Mouse (Mus musculus): Measurements from ENCODE around the gene Immp2l. TPM values are rescaled to one million over a fixed set of nuclear protein-coding genes. Genes with fewer than 3 reads are reported as not detected.

Gene Immp2l
- polyA plus RNA-seq, 1 experiment from 2014 or later: 16.6 TPM

DNA sequence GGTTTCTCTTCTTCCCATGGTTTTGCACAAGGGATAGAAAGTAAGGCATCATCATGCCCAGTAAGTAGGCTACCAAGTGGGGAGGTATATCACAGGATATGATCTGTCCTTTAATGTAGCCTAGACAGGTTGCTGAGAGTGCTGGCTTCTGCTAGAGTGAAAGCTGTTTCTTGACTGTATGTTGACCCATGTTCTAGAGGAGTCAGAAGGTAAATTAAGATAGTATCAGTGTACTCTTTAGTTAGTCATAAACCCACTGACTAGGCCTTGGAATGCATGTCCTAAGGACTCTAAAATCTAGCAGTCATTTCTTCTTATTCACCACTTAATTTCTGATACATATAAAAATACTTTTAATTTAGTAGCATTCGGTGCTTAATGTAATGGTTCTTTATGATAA is 377.2 kb downstream of the Immp2l start:
- no peak overlapping the region for H3K4me3 ChIP-seq
- 95% methylated on average over 1 of the region's 1 CpGs for WGBS
- no peak overlapping the region for H3K9ac ChIP-seq
- no peak for ATAC-seq (ENCODE audit: insufficient number of reproducible peaks, insufficient read depth, low FRiP score, low TSS enrichment, low read depth)
- no peak overlapping the region for H3K27ac ChIP-seq
- no peaks in the 10 kb centered on the region for H3K36me3 ChIP-seq
- no peaks in the 10 kb centered on the region for H3K27me3 ChIP-seq
- H3K9me3 ChIP-seq: no peaks in the 10 kb centered on the region
- no peak overlapping the region for H3K4me2 ChIP-seq
- no peaks in the 10 kb centered on the region for H3K4me1 ChIP-seq

DNA sequence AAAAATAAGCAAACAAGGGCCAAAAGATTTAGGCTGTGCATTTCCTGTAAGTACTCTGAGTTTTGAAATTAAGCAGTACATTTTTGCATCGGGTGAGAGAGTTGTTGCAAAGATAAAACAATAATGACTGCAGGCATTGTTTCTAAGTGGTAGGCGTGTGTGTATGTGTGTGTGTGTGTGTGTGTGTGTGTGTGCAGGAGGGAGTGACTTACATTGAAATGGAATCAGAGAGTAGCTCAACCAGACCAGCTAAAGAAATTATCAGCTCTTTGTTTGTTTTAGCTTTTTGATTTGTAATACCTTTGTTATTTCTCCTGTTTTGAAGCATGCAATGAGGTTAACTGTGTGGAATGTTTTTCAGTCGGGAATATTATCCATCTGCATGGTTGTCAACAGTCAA is 378.0 kb downstream of the Immp2l start:
- Histone ChIP-seq H3K27ac (no peak overlapping the region), H3K9me3 (no peaks in the 10 kb centered on the region), H3K9ac (no peak overlapping the region), H3K36me3 (no peaks in the 10 kb centered on the region), H3K4me3 (no peak overlapping the region), H3K27me3 (no peaks in the 10 kb centered on the region), H3K4me1 (no peaks in the 10 kb centered on the region), H3K4me2 (no peak overlapping the region)
- WGBS: 51% methylated on average over 3 of the region's 3 CpGs
- ATAC-seq (ENCODE audit: insufficient number of reproducible peaks, insufficient read depth, low FRiP score, low TSS enrichment, low read depth): no peak

DNA sequence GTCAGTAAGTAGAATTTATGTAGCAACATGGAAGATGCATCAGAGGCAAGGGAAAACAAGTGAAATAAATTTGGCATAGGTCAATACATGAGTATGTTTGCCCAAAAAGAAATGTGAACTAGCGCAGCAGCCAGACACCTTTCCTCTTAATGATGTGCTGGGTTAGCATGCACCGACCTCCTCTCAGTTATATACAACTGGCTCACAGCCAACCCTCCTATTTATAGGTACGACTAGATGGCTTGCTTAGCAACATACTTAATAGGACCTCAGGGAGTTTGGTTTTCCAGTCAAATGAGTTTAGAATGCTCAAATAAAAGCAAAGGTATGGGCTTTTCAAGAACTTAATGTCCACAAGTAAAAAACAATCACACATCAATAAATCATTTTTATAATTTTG is 385.5 kb downstream of the Immp2l start:
- Histone ChIP-seq H3K9me3 (no peaks in the 10 kb centered on the region), H3K27ac (no peak overlapping the region), H3K9ac (no peak overlapping the region), H3K4me2 (no peak overlapping the region), H3K4me1 (no peaks in the 10 kb centered on the region), H3K36me3 (no peaks in the 10 kb centered on the region), H3K4me3 (no peak overlapping the region), H3K27me3 (no peaks in the 10 kb centered on the region)
- WGBS: 47% methylated on average over 3 of the region's 3 CpGs
- ATAC-seq (ENCODE audit: insufficient number of reproducible peaks, insufficient read depth, low FRiP score, low TSS enrichment, low read depth): no peak

DNA sequence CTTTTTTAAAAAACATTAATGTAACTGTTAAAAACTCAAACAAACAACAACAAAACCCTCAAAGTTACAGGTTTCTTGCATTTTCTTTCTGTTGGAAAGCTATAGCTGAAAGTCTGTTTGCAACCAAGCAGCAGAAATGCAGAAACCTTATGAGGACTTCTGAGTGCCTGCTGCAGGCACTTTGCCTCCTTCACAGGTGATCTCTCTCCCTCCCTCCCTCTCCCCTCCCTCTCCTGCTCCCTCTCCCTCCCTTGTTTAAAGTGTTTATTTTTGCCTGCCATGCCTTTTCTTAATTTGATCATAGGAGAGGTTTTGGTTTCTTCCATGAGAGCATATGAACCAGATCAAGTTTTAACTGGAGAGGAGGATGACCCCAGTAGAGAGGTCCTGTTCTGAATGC is 392.7 kb downstream of the Immp2l start:
- H3K4me2 ChIP-seq: no peak overlapping the region
- ATAC-seq (ENCODE audit: insufficient number of reproducible peaks, insufficient read depth, low FRiP score, low TSS enrichment, low read depth): no peak

DNA sequence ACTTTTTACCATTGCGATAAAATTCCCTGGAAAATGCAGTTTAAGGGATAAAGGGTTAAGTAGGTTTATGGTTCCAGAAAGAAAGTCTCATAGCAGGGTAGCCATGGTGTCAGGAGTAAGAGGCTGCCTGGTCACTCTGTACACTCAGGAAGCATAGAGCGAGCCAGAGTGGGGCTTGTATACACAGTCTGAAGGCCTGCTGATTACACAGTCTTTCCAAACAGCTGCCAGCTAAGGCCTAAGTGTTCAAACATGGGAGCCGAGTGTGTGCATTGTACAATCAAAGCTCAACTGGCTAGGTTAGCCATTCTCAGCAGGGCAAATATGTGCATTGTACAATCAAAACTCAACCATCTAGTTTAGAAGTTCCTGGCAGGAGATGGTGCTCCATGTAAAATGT is 393.2 kb downstream of the Immp2l start:
- H3K27me3 ChIP-seq: no peaks in the 10 kb centered on the region
- WGBS: 70% methylated on average over 3 of the region's 3 CpGs
- no peak overlapping the region for H3K4me2 ChIP-seq
- no peak overlapping the region for H3K4me3 ChIP-seq
- H3K9me3 ChIP-seq: no peaks in the 10 kb centered on the region
- H3K27ac ChIP-seq: no peak overlapping the region
- no peak overlapping the region for H3K9ac ChIP-seq
- H3K4me1 ChIP-seq: no peaks in the 10 kb centered on the region
- H3K36me3 ChIP-seq: no peaks in the 10 kb centered on the region
- no peak for ATAC-seq (ENCODE audit: insufficient number of reproducible peaks, insufficient read depth, low FRiP score, low TSS enrichment, low read depth)

More for the DNA sequence above, 392.7 kb downstream of the Immp2l start:
- H3K27me3 ChIP-seq: no peaks in the 10 kb centered on the region
- H3K4me1 ChIP-seq: no peaks in the 10 kb centered on the region
- H3K27ac ChIP-seq: no peak overlapping the region
- no peaks in the 10 kb centered on the region for H3K36me3 ChIP-seq
- no peaks in the 10 kb centered on the region for H3K9me3 ChIP-seq
- H3K9ac ChIP-seq: no peak overlapping the region
- H3K4me3 ChIP-seq: no peak overlapping the region

DNA sequence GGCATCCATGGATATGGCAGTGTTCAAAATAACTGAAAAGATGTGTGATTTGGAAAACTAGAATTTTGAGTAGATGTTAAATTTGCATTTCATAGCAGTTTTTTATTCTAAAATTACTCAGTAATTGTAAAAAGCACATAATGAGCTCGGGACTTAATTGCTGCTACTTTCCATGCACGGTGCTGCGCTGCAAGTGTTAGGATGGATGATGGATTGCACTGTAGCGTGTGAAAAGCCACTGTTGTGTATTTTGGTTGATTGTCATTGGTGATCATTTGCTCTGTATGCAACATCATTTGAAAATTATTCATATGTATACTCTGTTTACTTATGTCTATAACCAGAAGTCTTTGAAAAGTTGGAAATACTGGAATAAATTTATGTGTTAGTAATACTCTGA is 394.1 kb downstream of the Immp2l start:
- Histone ChIP-seq H3K4me3 (no peak overlapping the region), H3K27ac (no peak overlapping the region), H3K9me3 (no peaks in the 10 kb centered on the region), H3K27me3 (no peaks in the 10 kb centered on the region), H3K36me3 (no peaks in the 10 kb centered on the region), H3K9ac (no peak overlapping the region), H3K4me2 (no peak overlapping the region), H3K4me1 (no peaks in the 10 kb centered on the region)
- ATAC-seq (ENCODE audit: insufficient number of reproducible peaks, insufficient read depth, low FRiP score, low TSS enrichment, low read depth): no peak
- WGBS: 88% methylated on average over 4 of the region's 4 CpGs

DNA sequence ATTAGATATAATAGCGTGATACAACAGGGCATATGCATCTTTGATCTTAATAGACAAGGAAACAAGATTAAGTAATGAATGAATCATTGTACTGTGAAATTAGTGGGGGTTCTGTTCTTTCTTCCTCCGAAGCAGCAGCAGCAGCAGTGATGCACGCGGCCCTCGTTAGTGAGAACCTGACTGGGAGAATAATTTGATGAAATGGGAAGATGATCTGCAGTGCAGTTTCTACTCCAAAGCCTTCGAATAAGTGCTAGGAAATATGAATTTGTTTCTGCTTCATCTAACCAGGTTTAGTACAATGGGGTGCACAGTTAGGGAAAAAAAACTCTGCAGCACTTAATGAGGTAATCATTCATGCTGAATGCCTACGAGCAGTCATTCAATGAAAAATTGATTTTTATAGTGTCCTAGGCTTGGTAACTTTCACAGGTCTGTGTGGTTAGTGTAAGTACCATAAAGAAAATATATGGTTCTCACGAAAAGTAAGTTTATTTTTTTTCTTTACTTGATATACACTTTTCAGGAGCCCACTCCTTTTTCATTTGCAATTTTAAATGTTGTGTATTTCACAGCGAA is 401.3 kb downstream of the Immp2l start:
- Histone ChIP-seq H3K36me3 (no peaks in the 10 kb centered on the region), H3K27me3 (no peaks in the 10 kb centered on the region), H3K9ac (no peak overlapping the region), H3K4me1 (no peaks in the 10 kb centered on the region), H3K9me3 (no peaks in the 10 kb centered on the region), H3K27ac (no peak overlapping the region), H3K4me2 (no peak overlapping the region), H3K4me3 (no peak overlapping the region)
- whole genome bisulfite sequencing: 57% methylated on average over 9 of the region's 9 CpGs
- no peak for ATAC-seq (ENCODE audit: insufficient number of reproducible peaks, insufficient read depth, low FRiP score, low TSS enrichment, low read depth)

DNA sequence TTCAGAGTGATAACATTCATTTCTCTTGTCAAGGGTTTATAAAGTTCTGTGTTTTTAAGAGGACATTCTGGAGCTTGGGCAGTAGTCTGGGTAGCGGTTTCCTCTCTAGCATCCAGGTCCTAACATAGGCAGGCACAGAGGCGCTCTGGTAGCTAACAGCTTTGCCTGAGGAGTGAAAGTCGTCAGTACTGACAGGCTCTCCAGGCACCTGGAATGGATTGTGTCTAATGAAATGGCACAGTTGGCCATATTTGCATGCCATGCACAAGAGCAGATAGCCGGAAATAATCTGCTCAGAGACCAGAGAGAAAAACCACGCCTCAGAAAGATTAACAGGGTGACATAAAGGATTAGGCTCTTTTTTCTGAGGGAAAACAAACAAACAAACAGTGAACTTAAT is 403.6 kb downstream of the Immp2l start:
- Histone ChIP-seq H3K4me1 (no peaks in the 10 kb centered on the region), H3K9ac (no peak overlapping the region), H3K4me3 (no peak overlapping the region), H3K36me3 (no peaks in the 10 kb centered on the region), H3K27me3 (no peaks in the 10 kb centered on the region), H3K4me2 (no peak overlapping the region), H3K9me3 (no peaks in the 10 kb centered on the region), H3K27ac (no peak overlapping the region)
- 59% methylated on average over 5 of the region's 5 CpGs for WGBS
- ATAC-seq (ENCODE audit: insufficient number of reproducible peaks, insufficient read depth, low FRiP score, low TSS enrichment, low read depth): no peak

DNA sequence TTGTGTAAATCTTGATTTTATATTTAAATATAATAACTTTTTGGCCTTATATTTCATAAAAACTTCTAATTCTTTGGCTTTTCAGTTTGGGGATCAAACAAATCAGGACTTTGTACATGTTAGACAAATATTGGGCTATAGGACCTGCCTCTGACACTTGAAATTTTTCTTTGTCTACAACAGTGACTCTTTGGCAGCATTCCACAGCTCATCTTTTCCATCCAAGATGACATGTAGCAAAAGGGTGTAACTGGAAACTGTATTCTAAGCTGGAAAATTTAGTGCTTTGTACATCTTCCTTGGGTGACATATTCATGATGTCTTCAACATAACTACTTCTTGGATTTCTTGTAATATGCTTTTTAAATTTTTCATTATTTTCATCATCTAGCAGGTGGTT is 404.9 kb downstream of the Immp2l start:
- H3K27ac ChIP-seq: no peak overlapping the region
- H3K4me3 ChIP-seq: no peak overlapping the region

DNA sequence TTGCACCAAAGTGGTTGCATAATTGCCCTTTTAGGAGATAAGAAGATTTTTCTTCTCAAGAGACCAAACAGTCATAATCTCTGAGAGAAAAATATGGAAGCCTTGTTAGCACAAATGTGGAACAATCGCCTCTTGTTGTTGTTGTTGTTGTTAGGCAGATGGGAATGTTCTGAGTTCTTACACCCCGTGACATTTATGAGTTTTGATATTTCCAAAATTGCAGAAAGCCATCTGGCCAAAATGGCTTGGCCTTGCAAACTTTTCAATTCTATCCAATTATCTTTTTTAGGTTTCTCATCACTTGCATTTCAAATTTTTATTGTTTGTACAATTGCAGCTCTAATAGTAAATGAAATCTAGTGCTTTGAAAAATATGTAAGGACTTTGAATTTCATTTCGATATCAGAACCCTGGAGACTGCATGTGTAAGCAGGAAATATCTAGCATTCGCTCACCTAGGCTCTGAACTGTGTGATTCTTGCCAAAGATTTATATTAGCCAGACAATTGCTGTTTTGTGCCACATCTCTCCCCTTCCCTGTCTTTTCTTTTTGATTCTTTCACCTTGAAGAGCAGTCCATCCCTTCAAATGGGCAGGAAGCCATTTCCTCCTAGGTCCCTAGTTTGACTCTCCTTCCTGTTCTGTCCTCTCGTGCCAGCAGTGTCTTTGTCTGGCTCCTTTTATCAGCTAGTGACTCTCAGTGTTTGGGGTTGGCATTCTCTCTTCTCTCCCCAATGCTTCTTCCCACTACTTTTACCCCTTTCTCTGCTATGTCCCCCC is 412.5 kb downstream of the Immp2l start:
- Histone ChIP-seq H3K9ac (no peak overlapping the region), H3K27me3 (no peaks in the 10 kb centered on the region), H3K36me3 (no peaks in the 10 kb centered on the region), H3K9me3 (no peaks in the 10 kb centered on the region), H3K4me3 (no peak overlapping the region), H3K27ac (no peak overlapping the region), H3K4me2 (no peak overlapping the region), H3K4me1 (peaks cover 4% of the 10 kb centered on the region)
- no peak for ATAC-seq (ENCODE audit: insufficient number of reproducible peaks, insufficient read depth, low FRiP score, low TSS enrichment, low read depth)
- WGBS: 80% methylated on average over 5 of the region's 5 CpGs

More for the DNA sequence above, 404.9 kb downstream of the Immp2l start:
- Histone ChIP-seq H3K9me3 (no peaks in the 10 kb centered on the region), H3K4me1 (no peaks in the 10 kb centered on the region), H3K27me3 (no peaks in the 10 kb centered on the region), H3K4me2 (no peak overlapping the region), H3K9ac (no peak overlapping the region), H3K36me3 (no peaks in the 10 kb centered on the region)
- ATAC-seq (ENCODE audit: insufficient number of reproducible peaks, insufficient read depth, low FRiP score, low TSS enrichment, low read depth): no peak

DNA sequence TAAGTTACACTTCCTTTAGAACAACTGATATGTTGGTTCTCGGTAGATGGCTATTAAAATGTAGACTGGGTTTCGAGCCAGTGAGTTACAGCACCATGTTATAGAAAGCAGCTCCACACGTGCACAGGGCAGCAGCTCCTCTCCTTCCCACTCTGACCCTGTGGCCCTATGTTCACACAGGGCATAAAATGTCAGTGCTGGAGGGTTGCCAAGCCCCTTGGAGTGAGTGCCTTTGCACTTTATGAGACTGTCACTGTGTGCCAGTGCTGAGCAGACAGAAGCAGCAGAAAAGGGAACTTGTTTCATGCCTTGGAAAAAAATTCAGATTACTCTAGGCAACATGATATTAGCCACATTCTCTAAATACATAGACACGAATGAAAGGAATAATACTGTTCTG is 414.6 kb downstream of the Immp2l start:
- Histone ChIP-seq H3K27ac (no peak overlapping the region), H3K4me1 (peaks cover 4% of the 10 kb centered on the region), H3K4me2 (no peak overlapping the region), H3K36me3 (no peaks in the 10 kb centered on the region), H3K27me3 (no peaks in the 10 kb centered on the region), H3K9ac (no peak overlapping the region), H3K4me3 (no peak overlapping the region), H3K9me3 (no peaks in the 10 kb centered on the region)
- ATAC-seq (ENCODE audit: insufficient number of reproducible peaks, insufficient read depth, low FRiP score, low TSS enrichment, low read depth): no peak
- WGBS: 41% methylated on average over 4 of the region's 4 CpGs

DNA sequence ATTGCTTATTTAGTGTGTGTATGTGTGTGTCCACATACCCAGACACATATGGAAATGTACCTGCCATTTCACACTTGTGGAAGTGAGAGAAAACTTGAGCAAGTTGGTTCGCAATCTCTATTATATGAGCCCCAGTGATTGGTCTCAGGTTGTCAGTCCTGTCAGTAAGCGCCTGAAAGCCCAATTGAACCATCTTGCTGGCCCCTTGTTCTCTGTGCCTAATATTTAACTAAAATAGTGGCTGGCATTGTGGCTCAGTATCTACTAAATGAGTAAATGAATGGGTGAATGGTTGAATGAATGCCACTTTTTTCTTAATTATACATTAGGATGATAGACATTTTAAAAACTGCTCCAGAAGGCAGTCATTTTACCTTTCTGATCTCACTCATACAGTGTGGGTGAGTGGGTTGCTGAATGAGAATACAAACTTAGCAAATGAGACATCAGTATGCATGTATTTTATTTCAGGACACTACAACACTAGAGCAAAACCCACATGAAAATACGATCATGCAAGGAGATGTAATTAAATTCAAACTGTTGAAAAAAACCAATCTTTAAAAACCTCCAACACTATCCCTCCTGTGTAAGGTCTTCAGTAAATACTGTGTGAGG is 444.6 kb downstream of the Immp2l start:
- Histone ChIP-seq H3K27ac (no peak overlapping the region), H3K4me1 (no peaks in the 10 kb centered on the region), H3K36me3 (no peaks in the 10 kb centered on the region), H3K4me2 (no peak overlapping the region), H3K9ac (no peak overlapping the region), H3K9me3 (no peaks in the 10 kb centered on the region), H3K27me3 (no peaks in the 10 kb centered on the region), H3K4me3 (no peak overlapping the region)
- no peak for ATAC-seq (ENCODE audit: insufficient number of reproducible peaks, insufficient read depth, low FRiP score, low TSS enrichment, low read depth)
- 89% methylated on average over 3 of the region's 3 CpGs for WGBS
